Mouse (Mus musculus): ENCODE results near the gene Sp9. TPM values are rescaled to one million over a fixed set of nuclear protein-coding genes. Genes with fewer than 3 reads are reported as not detected.

Sp9 gene
- polyA plus RNA-seq, 1 experiment from 2014 or later = 1.5 TPM

DNA sequence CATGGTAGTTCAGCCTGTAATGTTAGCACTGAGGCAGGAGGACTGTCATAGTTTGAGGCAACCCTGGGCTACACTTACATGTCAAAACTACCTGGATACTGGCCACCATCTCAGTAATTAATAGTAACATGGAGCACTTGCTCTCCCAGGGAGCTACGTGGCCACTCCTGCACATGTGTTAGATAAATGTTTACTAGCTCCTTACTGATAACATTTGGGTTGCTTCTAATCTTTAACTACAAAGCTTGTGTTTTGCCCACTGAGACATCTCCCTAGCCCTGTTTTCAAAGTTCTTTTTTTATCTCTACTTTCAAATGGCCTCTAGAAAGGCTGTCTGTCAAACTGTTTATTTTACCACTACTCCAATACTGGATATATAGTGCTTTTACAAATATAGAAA lies 30.3 kb downstream of the Sp9 start:
- Histone ChIP-seq H3K9me3 (replicated peaks) (no peaks in the 10 kb centered on the region), H3K4me1 (no peaks in the 10 kb centered on the region), H3K27me3 (ENCODE audit: low read depth, poor library complexity, severe bottlenecking) (no peaks in the 10 kb centered on the region), H3K27ac (replicated peaks) (no peak overlapping the region), H3K4me3 (no peak overlapping the region), H3K36me3 (peaks cover 43% of the 10 kb centered on the region)
- no peak for DNase-seq (ENCODE audit: low spot score)
- WGBS = 100% methylated on average over 1 of the region's 1 CpGs

DNA sequence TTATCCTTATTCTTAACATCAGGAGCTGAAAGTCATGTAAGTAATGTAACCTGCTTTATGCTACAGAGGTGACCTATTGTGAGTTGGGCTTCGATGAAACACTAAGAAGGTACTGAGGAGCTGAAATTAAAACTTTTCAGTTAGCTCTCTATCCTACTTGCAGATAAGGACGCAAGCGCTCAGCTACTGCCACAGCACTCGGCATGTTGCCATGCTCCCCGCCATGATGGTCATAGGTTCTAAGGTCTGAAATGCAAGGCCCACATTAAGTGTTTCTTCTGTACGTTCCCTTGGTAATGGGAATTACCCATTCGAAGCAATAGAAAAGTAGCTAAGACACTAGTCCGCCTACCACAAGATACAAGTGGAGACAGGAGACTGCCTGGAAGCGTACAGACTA lies 31.0 kb downstream of the Sp9 start:
- 91% methylated on average over 9 of the region's 9 CpGs for WGBS
- no peak for DNase-seq (ENCODE audit: low spot score)
- no peaks in the 10 kb centered on the region for H3K27me3 ChIP-seq (ENCODE audit: low read depth, poor library complexity, severe bottlenecking)
- no peak overlapping the region for H3K4me3 ChIP-seq
- peaks cover 50% of the 10 kb centered on the region for H3K36me3 ChIP-seq
- no peaks in the 10 kb centered on the region for H3K9me3 ChIP-seq (replicated peaks)
- H3K27ac ChIP-seq (replicated peaks) = no peak overlapping the region
- no peaks in the 10 kb centered on the region for H3K4me1 ChIP-seq

GRCm38 (mm10) chr2:73304506-73304905 lies 32.8 kb downstream of the Sp9 start:
- H3K36me3 ChIP-seq = peaks cover 66% of the 10 kb centered on the region
- DNase-seq (ENCODE audit: low spot score) = no peak
- no peak overlapping the region for H3K27ac ChIP-seq (replicated peaks)
- H3K4me3 ChIP-seq = no peak overlapping the region
- 93% methylated on average over 5 of the region's 5 CpGs for WGBS
- H3K9me3 ChIP-seq (replicated peaks) = no peaks in the 10 kb centered on the region
- no peaks in the 10 kb centered on the region for H3K27me3 ChIP-seq (ENCODE audit: low read depth, poor library complexity, severe bottlenecking)
- H3K4me1 ChIP-seq = no peaks in the 10 kb centered on the region

- Histone ChIP-seq H3K9me3 (replicated peaks) (no peaks in the 10 kb centered on the region), H3K27me3 (ENCODE audit: low read depth, poor library complexity, severe bottlenecking) (no peaks in the 10 kb centered on the region), H3K4me3 (no peak overlapping the region), H3K4me1 (peaks cover 2% of the 10 kb centered on the region), H3K27ac (replicated peaks) (no peak overlapping the region), H3K36me3 (peaks cover 73% of the 10 kb centered on the region)
- DNase-seq (ENCODE audit: low spot score) = no peak
- 89% methylated on average over 7 of the region's 7 CpGs for WGBS
Observed at GRCm38 (mm10) chr2:73306006-73306405, 34.3 kb downstream of the Sp9 start.

DNA sequence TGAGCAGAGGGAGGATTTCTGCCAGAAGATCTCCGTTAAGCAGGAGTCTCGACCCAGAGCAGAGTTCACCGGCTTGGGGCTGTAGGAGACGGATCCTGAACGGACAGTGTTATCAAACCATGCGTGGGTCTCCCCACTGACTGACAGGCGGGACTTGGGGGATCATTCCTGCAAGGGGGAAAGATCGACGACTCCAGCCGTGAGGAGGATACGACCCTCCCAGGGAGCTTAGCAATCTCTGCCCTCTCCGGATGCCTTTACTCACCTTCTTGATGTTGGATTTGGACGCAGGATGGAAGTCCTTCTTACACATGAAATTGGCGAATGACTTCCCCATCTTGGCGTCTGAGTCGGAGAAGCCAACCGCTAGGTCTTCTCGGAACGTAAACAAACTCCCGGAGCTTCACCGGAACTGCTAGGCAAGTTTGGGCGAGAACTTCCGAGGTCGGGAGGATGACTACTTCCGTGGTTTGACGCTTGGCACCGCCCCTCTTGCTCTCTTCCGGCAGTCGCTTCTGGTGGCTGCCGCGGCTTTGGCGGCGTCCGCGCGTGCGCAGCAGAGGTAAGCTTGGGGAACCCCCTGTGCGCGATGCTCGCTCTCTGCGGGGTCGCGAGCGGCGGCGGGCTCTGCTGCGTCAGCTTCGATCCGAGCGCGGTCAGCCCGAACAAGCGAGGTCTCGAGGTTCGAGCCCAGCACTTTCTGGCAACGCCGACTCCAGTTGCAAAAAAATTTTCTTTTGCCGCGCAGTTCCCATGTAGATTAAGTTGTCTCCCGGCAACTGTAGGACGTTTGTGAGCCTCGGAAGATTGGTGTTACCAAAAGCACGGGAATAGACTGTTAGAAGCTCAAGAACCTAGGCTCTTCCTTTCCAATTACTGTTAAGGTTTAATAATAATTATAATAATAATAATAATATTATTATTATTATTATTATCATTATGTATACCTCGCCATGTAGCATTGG lies 40.7 kb downstream of the Sp9 start, which contains the start of the genes Scrn3 and Cir1:
Gene Scrn3, plus strand, starts transcription at position 450 of the 965 bp plus-strand sequence.
Gene Cir1, minus strand, starts transcription at position 550 of the 965 bp plus-strand sequence.
- no peaks in the 10 kb centered on the region for H3K9me3 ChIP-seq (replicated peaks)
- H3K27me3 ChIP-seq (ENCODE audit: low read depth, poor library complexity, severe bottlenecking) = no peaks in the 10 kb centered on the region
- DNase-seq (ENCODE audit: low spot score) = peak; percentile 96
- H3K4me3 ChIP-seq = peak within 1 kb of the TSS; percentile 84
- WGBS = under 1% methylated on average over 64 of the region's 64 CpGs
- peak within 1 kb of the TSS; percentile 91 for H3K27ac ChIP-seq (replicated peaks)
- H3K36me3 ChIP-seq = peaks cover 26% of the 10 kb centered on the region
- H3K4me1 ChIP-seq = peaks cover 16% of the 10 kb centered on the region

GRCm38 (mm10) chr2:73313117-73313501 lies 41.4 kb downstream of the Sp9 start:
- peak; percentile 32 for DNase-seq (ENCODE audit: low spot score)
- 51% methylated on average over 14 of the region's 14 CpGs for WGBS
- H3K4me1 ChIP-seq = peaks cover 16% of the 10 kb centered on the region
- H3K9me3 ChIP-seq (replicated peaks) = no peaks in the 10 kb centered on the region
- peak overlapping the region; percentile 84 for H3K4me3 ChIP-seq
- no peaks in the 10 kb centered on the region for H3K27me3 ChIP-seq (ENCODE audit: low read depth, poor library complexity, severe bottlenecking)
- H3K27ac ChIP-seq (replicated peaks) = peak overlapping the region; percentile 91
- peaks cover 21% of the 10 kb centered on the region for H3K36me3 ChIP-seq

- no peaks in the 10 kb centered on the region for H3K27me3 ChIP-seq (ENCODE audit: low read depth, poor library complexity, severe bottlenecking)
- no peaks in the 10 kb centered on the region for H3K9me3 ChIP-seq (replicated peaks)
- H3K27ac ChIP-seq (replicated peaks) = no peak overlapping the region
- no peak overlapping the region for H3K4me3 ChIP-seq
- H3K4me1 ChIP-seq = peaks cover 16% of the 10 kb centered on the region
- no peak for DNase-seq (ENCODE audit: low spot score)
- WGBS = 89% methylated on average over 3 of the region's 3 CpGs
- peaks cover 9% of the 10 kb centered on the region for H3K36me3 ChIP-seq
Observed at GRCm38 (mm10) chr2:73314311-73314710, 42.6 kb downstream of the Sp9 start.

GRCm38 (mm10) chr2:73317426-73317825 lies 45.7 kb downstream of the Sp9 start:
- no peak for DNase-seq (ENCODE audit: low spot score)
- WGBS = 94% methylated on average over 9 of the region's 9 CpGs
- no peaks in the 10 kb centered on the region for H3K36me3 ChIP-seq
- no peaks in the 10 kb centered on the region for H3K9me3 ChIP-seq (replicated peaks)
- H3K27ac ChIP-seq (replicated peaks) = no peak overlapping the region
- peaks cover 5% of the 10 kb centered on the region for H3K4me1 ChIP-seq
- H3K4me3 ChIP-seq = no peak overlapping the region
- no peaks in the 10 kb centered on the region for H3K27me3 ChIP-seq (ENCODE audit: low read depth, poor library complexity, severe bottlenecking)

GRCm38 (mm10) chr2:73319218-73319617 lies 47.5 kb downstream of the Sp9 start:
- DNase-seq (ENCODE audit: low spot score) = no peak
- no peaks in the 10 kb centered on the region for H3K9me3 ChIP-seq (replicated peaks)
- WGBS = 89% methylated on average over 5 of the region's 5 CpGs
- no peaks in the 10 kb centered on the region for H3K4me1 ChIP-seq
- no peaks in the 10 kb centered on the region for H3K27me3 ChIP-seq (ENCODE audit: low read depth, poor library complexity, severe bottlenecking)
- no peak overlapping the region for H3K27ac ChIP-seq (replicated peaks)
- H3K4me3 ChIP-seq = no peak overlapping the region
- no peaks in the 10 kb centered on the region for H3K36me3 ChIP-seq

- Histone ChIP-seq H3K4me1 (no peaks in the 10 kb centered on the region), H3K4me3 (no peak overlapping the region), H3K36me3 (no peaks in the 10 kb centered on the region), H3K27me3 (ENCODE audit: low read depth, poor library complexity, severe bottlenecking) (no peaks in the 10 kb centered on the region), H3K9me3 (replicated peaks) (no peaks in the 10 kb centered on the region), H3K27ac (replicated peaks) (no peak overlapping the region)
- no peak for DNase-seq (ENCODE audit: low spot score)
- WGBS = 71% methylated on average over 12 of the region's 12 CpGs
Observed at GRCm38 (mm10) chr2:73322991-73323390, 51.3 kb downstream of the Sp9 start.

- Histone ChIP-seq H3K36me3 (no peaks in the 10 kb centered on the region), H3K4me3 (no peak overlapping the region), H3K27me3 (ENCODE audit: low read depth, poor library complexity, severe bottlenecking) (no peaks in the 10 kb centered on the region), H3K4me1 (no peaks in the 10 kb centered on the region), H3K27ac (replicated peaks) (no peak overlapping the region), H3K9me3 (replicated peaks) (no peaks in the 10 kb centered on the region)
- WGBS = 90% methylated on average over 5 of the region's 5 CpGs
- no peak for DNase-seq (ENCODE audit: low spot score)
Observed at GRCm38 (mm10) chr2:73325871-73326270, 54.1 kb downstream of the Sp9 start.
